Mouse (Mus musculus): ENCODE results near the gene Mctp1.
A peak's percentile ranks its signal among the peaks of the same experiment; 100 is the strongest.

Mctp1 gene

GRCm38 (mm10) chr13:76611499-76611898, 227.2 kb downstream of the Mctp1 start:
- DNase-seq (ENCODE audit: low read depth, low spot score): no peak

GRCm38 (mm10) chr13:76620111-76620510, 235.8 kb downstream of the Mctp1 start:
- no peak for DNase-seq (ENCODE audit: low read depth, low spot score)

- no peak for DNase-seq (ENCODE audit: low read depth, low spot score)
These were observed 236.2 kb downstream of the Mctp1 start for GRCm38 (mm10) chr13:76620525-76620924.

GRCm38 (mm10) chr13:76633707-76634106, 249.4 kb downstream of the Mctp1 start:
- no peak for DNase-seq (ENCODE audit: low read depth, low spot score)

- no peak for DNase-seq (ENCODE audit: low read depth, low spot score)
These were observed 253.9 kb downstream of the Mctp1 start for GRCm38 (mm10) chr13:76638282-76638681.

GRCm38 (mm10) chr13:76659523-76659922, 275.2 kb downstream of the Mctp1 start:
- no peak for DNase-seq (ENCODE audit: low read depth, low spot score)

- peak; percentile 44 for DNase-seq (ENCODE audit: low read depth, low spot score)
These were observed 297.0 kb downstream of the Mctp1 start for GRCm38 (mm10) chr13:76681286-76681685.

- DNase-seq (ENCODE audit: low read depth, low spot score): no peak
These were observed 305.0 kb downstream of the Mctp1 start for GRCm38 (mm10) chr13:76689349-76689748.

GRCm38 (mm10) chr13:76690143-76690542, 305.8 kb downstream of the Mctp1 start:
- no peak for DNase-seq (ENCODE audit: low read depth, low spot score)

- DNase-seq (ENCODE audit: low read depth, low spot score): no peak
These were observed 306.4 kb downstream of the Mctp1 start for GRCm38 (mm10) chr13:76690697-76691096.

- no peak for DNase-seq (ENCODE audit: low read depth, low spot score)
These were observed 349.7 kb downstream of the Mctp1 start for GRCm38 (mm10) chr13:76734013-76734412.

- no peak for DNase-seq (ENCODE audit: low read depth, low spot score)
These were observed 366.5 kb downstream of the Mctp1 start for GRCm38 (mm10) chr13:76750663-76751429.

GRCm38 (mm10) chr13:76759832-76760490, 375.6 kb downstream of the Mctp1 start:
- peak; percentile 78 for DNase-seq (ENCODE audit: low read depth, low spot score)

GRCm38 (mm10) chr13:76799662-76800061, 415.3 kb downstream of the Mctp1 start:
- no peak for DNase-seq (ENCODE audit: low read depth, low spot score)

GRCm38 (mm10) chr13:76801126-76801632, 416.8 kb downstream of the Mctp1 start:
- no peak for DNase-seq (ENCODE audit: low read depth, low spot score)

GRCm38 (mm10) chr13:76802051-76802728, 417.9 kb downstream of the Mctp1 start:
- DNase-seq (ENCODE audit: low read depth, low spot score): peak; percentile 78

GRCm38 (mm10) chr13:76802926-76803325, 418.6 kb downstream of the Mctp1 start:
- DNase-seq (ENCODE audit: low read depth, low spot score): no peak

GRCm38 (mm10) chr13:76803799-76804198, 419.5 kb downstream of the Mctp1 start:
- no peak for DNase-seq (ENCODE audit: low read depth, low spot score)

GRCm38 (mm10) chr13:76808871-76809390, 424.6 kb downstream of the Mctp1 start:
- DNase-seq (ENCODE audit: low read depth, low spot score): no peak

- no peak for DNase-seq (ENCODE audit: low read depth, low spot score)
These were observed 425.5 kb downstream of the Mctp1 start for GRCm38 (mm10) chr13:76809802-76810201.

GRCm38 (mm10) chr13:76810496-76810939, 426.2 kb downstream of the Mctp1 start:
- DNase-seq (ENCODE audit: low read depth, low spot score): peak; percentile 90

GRCm38 (mm10) chr13:76823083-76823482, 438.7 kb downstream of the Mctp1 start:
- DNase-seq (ENCODE audit: low read depth, low spot score): no peak

All from mesoderm, embryonic 11.5 days (tissue).